Mouse (Mus musculus): ENCODE results near the gene Trub2. TPM values are rescaled to one million over a fixed set of nuclear protein-coding genes. Genes with fewer than 3 reads are reported as not detected.

The Trub2 gene
- polyA plus RNA-seq, 1 experiment from 2014 or later = 21.0 TPM

DNA sequence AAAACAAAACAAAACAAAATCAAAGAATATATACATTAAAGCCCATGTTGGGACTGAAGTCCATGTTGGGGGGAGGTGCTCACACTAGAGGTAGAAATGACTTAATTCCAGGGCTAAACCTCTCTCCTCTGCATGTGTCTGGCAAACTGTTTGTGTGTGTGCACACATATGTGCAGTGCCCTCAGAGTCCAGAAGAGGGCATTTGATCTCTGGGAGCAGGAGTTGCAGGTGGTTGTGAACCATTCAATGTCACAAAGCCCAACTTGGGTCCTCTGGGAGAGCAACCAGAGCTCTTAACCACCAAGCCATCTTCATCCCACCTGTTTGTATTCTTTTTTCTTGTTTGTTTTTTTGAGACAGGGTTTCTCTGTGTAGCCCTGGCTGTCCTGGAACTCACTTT, 18.1 kb downstream of the Trub2 start:
- Histone ChIP-seq H3K36me3 (no peaks in the 10 kb centered on the region), H3K4me1 (replicated peaks) (peaks cover 6% of the 10 kb centered on the region), H3K27ac (no peak overlapping the region), H3K4me2 (no peak overlapping the region), H3K27me3 (no peaks in the 10 kb centered on the region), H3K9ac (no peak overlapping the region), H3K4me3 (no peak overlapping the region), H3K9me3 (replicated peaks) (no peaks in the 10 kb centered on the region)
- no peak for ATAC-seq (replicated peaks; ENCODE audit: insufficient number of reproducible peaks, insufficient read depth, low FRiP score, low read depth)

- Histone ChIP-seq H3K27ac (no peak overlapping the region), H3K36me3 (no peaks in the 10 kb centered on the region), H3K9ac (no peak overlapping the region), H3K4me1 (replicated peaks) (peaks cover 5% of the 10 kb centered on the region), H3K27me3 (no peaks in the 10 kb centered on the region), H3K4me3 (no peak overlapping the region), H3K4me2 (no peak overlapping the region), H3K9me3 (replicated peaks) (no peaks in the 10 kb centered on the region)
- no peak for ATAC-seq (replicated peaks; ENCODE audit: insufficient number of reproducible peaks, insufficient read depth, low FRiP score, low read depth)
- 54% methylated on average over 9 of the region's 9 CpGs for WGBS
These were observed 19.4 kb downstream of the Trub2 start for GRCm38 (mm10) chr2:29768901-29769300.

GRCm38 (mm10) chr2:29767976-29768709, 20.2 kb downstream of the Trub2 start:
- Histone ChIP-seq H3K27ac (no peak overlapping the region), H3K4me3 (no peak overlapping the region), H3K4me2 (no peak overlapping the region), H3K9me3 (replicated peaks) (no peaks in the 10 kb centered on the region), H3K4me1 (replicated peaks) (no peaks in the 10 kb centered on the region), H3K9ac (no peak overlapping the region), H3K36me3 (no peaks in the 10 kb centered on the region), H3K27me3 (no peaks in the 10 kb centered on the region)
- 57% methylated on average over 11 of the region's 11 CpGs for WGBS
- no peak for ATAC-seq (replicated peaks; ENCODE audit: insufficient number of reproducible peaks, insufficient read depth, low FRiP score, low read depth)

- 5% methylated on average over 1 of the region's 1 CpGs for WGBS
- Histone ChIP-seq H3K4me2 (no peak overlapping the region), H3K4me1 (replicated peaks) (no peaks in the 10 kb centered on the region), H3K27ac (no peak overlapping the region), H3K27me3 (peaks cover 4% of the 10 kb centered on the region; the same call in 1 of the 2 replicates), H3K4me3 (no peak overlapping the region), H3K36me3 (no peaks in the 10 kb centered on the region), H3K9me3 (replicated peaks) (no peaks in the 10 kb centered on the region), H3K9ac (no peak overlapping the region)
- ATAC-seq (replicated peaks; ENCODE audit: insufficient number of reproducible peaks, insufficient read depth, low FRiP score, low read depth) = no peak
These were observed 23.5 kb downstream of the Trub2 start for GRCm38 (mm10) chr2:29764831-29765230.

DNA sequence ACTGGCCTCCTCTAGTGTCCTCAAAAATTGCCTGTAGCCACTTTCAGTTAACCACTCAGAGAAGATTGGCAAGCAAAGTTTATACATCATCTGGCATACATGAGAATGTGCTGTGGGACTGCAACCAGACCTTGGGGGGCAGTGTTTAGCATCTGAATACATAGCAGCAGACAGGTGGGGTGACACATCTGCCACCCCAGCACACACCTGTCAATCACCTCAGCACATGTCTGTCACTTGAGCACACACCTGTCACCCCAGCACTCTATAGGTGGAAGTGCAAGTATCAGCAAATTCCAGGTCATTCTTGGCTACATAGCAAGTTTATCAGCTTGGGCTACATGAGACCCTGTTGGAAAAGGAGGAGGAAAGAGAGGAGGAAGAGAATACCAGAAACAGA, 32.6 kb downstream of the Trub2 start:
- Histone ChIP-seq H3K4me2 (no peak overlapping the region), H3K4me3 (no peak overlapping the region), H3K9me3 (replicated peaks) (no peaks in the 10 kb centered on the region), H3K36me3 (no peaks in the 10 kb centered on the region), H3K4me1 (replicated peaks) (peaks cover 4% of the 10 kb centered on the region), H3K27ac (no peak overlapping the region), H3K27me3 (peaks cover 27% of the 10 kb centered on the region), H3K9ac (no peak overlapping the region)
- ATAC-seq (replicated peaks; ENCODE audit: insufficient number of reproducible peaks, insufficient read depth, low FRiP score, low read depth) = no peak

DNA sequence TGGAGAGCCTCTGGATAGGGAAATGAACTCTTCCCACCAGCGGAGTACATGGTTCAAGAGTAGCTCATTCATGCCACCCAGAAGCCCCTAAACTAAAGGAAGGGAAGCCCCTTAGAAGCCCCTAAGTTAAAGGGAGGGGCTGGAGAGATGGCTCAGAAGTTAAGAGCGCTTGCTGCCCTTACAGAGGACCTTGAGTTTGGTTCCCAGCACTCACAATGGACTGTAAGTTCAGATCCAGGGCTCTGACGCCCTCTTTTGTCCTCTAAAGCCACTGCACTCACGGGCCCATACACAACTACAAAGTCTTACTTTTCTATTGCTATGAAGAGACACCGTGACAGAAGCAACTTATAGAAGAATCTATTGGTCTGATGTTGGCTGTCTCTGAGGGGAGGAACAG, 35.9 kb downstream of the Trub2 start:
- no peak overlapping the region for H3K27ac ChIP-seq
- H3K27me3 ChIP-seq = peaks cover 54% of the 10 kb centered on the region
- H3K4me2 ChIP-seq = no peak overlapping the region
- WGBS = 84% methylated on average over 5 of the region's 5 CpGs
- no peak overlapping the region for H3K4me3 ChIP-seq
- H3K9ac ChIP-seq = no peak overlapping the region
- H3K4me1 ChIP-seq (replicated peaks) = peaks cover 6% of the 10 kb centered on the region
- H3K36me3 ChIP-seq = no peaks in the 10 kb centered on the region
- no peaks in the 10 kb centered on the region for H3K9me3 ChIP-seq (replicated peaks)
- ATAC-seq (replicated peaks; ENCODE audit: insufficient number of reproducible peaks, insufficient read depth, low FRiP score, low read depth) = no peak

DNA sequence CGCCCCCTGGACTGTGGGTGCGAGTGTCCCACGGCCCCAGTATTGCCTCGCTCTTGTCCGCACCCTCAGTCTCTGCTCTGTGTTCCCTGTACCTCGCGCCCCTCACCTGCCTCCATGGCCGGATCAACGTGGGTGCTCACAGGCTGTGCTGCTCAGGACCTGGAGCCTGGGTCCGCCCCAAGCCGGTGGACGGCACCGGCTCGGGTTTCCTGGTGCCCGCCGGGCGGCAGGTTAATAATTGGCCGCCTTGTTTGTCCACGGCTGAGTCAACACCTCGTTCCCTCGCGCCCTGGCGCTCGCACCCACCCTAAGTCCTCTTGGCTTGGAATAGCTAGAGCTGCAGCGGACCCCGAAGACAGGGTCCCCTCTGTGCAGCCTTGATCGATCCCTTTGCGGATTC, 36.8 kb downstream of the Trub2 start, which contains the start of gene Gm13420:
Gene Gm13420, minus strand, starts transcription at position 189 of the 400 bp plus-strand sequence.
- H3K27ac ChIP-seq = no peak within 1 kb of the TSS
- ATAC-seq (replicated peaks; ENCODE audit: insufficient number of reproducible peaks, insufficient read depth, low FRiP score, low read depth) = no peak
- H3K27me3 ChIP-seq = peaks cover 63% of the 10 kb centered on the region
- H3K9me3 ChIP-seq (replicated peaks) = no peaks in the 10 kb centered on the region
- H3K9ac ChIP-seq = no peak within 1 kb of the TSS
- H3K36me3 ChIP-seq = no peaks in the 10 kb centered on the region
- H3K4me3 ChIP-seq = 0 out of 2 replicates have a peak within 1 kb of the TSS, but pooled peaks have one; percentile 1
- WGBS = 5% methylated on average over 28 of the region's 28 CpGs
- peak within 1 kb of the TSS; percentile 37 for H3K4me2 ChIP-seq
- peaks cover 11% of the 10 kb centered on the region for H3K4me1 ChIP-seq (replicated peaks)

DNA sequence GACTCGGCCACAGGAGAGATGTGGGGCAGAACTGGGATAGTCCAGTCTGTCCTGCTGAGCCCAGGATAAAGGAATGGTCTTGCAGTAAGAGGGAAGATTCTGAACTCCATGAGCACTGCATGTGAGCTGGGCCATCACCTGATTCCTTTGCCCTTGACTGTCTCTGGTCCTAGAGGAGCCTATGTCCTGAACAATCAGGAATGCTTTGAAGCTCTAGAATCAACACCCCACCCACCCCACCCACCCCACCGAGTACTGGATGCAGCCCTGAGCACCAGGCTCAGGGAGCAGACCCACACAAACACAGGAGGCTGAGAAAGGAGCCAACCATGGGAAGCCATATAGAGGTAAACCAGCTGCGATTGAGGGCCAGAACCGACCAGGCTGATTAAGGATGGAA, 39.8 kb downstream of the Trub2 start:
- Histone ChIP-seq H3K4me3 (no peak overlapping the region), H3K27ac (no peak overlapping the region), H3K4me1 (replicated peaks) (peaks cover 11% of the 10 kb centered on the region), H3K9ac (no peak overlapping the region), H3K4me2 (no peak overlapping the region), H3K36me3 (no peaks in the 10 kb centered on the region), H3K9me3 (replicated peaks) (no peaks in the 10 kb centered on the region), H3K27me3 (peaks cover 76% of the 10 kb centered on the region)
- 90% methylated on average over 4 of the region's 4 CpGs for WGBS
- ATAC-seq (replicated peaks; ENCODE audit: insufficient number of reproducible peaks, insufficient read depth, low FRiP score, low read depth) = no peak

DNA sequence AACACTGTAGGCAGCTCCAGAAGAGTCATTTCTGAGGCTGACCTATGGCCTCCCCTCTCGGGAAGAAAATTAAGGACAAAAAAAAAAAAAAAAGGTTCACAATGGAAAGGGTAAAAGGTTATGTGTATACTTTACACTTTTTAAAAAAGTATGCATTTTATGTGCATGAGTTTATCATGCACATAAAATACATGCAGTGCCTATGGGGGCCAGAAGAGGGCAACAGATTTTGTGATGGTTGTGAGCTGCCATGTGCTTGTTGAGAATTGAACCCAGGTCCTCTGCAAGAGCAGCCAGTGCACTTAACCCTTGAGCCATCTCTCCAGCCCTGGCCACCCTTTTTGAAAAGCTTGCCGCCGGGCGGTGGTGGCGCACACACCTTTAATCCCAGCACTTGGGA, 40.5 kb downstream of the Trub2 start:
- peaks cover 11% of the 10 kb centered on the region for H3K4me1 ChIP-seq (replicated peaks)
- H3K27ac ChIP-seq = no peak overlapping the region
- 56% methylated on average over 5 of the region's 5 CpGs for WGBS
- peaks cover 70% of the 10 kb centered on the region for H3K27me3 ChIP-seq
- ATAC-seq (replicated peaks; ENCODE audit: insufficient number of reproducible peaks, insufficient read depth, low FRiP score, low read depth) = no peak
- H3K36me3 ChIP-seq = no peaks in the 10 kb centered on the region
- no peaks in the 10 kb centered on the region for H3K9me3 ChIP-seq (replicated peaks)
- no peak overlapping the region for H3K9ac ChIP-seq
- no peak overlapping the region; the same call in 1 of the 2 replicates for H3K4me3 ChIP-seq
- peak overlapping the region; percentile 78 for H3K4me2 ChIP-seq

DNA sequence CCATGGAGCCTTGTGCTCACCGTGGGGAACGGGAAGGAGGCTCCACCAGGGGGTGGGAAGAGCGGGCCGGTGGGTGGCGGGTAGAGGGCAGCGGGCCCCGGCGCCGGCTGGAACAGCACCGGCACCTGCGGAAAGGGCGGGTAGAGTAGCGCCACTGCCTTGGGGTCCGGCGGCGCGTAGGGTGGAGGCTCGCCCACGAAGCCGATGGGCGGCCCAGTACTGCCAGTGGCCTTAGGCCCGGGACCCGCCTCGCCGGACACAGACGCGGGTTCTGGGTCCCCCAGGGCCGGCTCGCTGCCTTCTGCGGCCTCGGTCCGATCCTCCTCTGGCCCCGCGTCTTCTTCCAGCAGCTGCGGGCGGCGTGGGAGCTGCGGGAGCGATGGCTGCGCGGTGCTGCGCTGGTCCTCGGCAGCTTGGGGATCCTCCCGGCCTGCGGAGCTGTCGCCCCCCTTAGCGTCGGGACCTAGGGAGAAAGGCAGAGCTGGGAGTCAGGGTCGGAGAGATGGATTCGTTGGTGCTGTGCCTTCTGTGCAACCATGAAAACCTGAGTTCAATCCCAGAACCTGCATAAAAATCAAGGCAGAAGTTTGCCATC, 41.0 kb downstream of the Trub2 start:
- H3K27ac ChIP-seq = no peak overlapping the region
- H3K4me2 ChIP-seq = peak overlapping the region; percentile 78
- ATAC-seq (replicated peaks; ENCODE audit: insufficient number of reproducible peaks, insufficient read depth, low FRiP score, low read depth) = no peak
- H3K9ac ChIP-seq = peak overlapping the region; percentile 45
- peaks cover 64% of the 10 kb centered on the region for H3K27me3 ChIP-seq
- WGBS = 3% methylated on average over 50 of the region's 50 CpGs
- no peaks in the 10 kb centered on the region for H3K36me3 ChIP-seq
- H3K4me1 ChIP-seq (replicated peaks) = peaks cover 11% of the 10 kb centered on the region
- H3K9me3 ChIP-seq (replicated peaks) = no peaks in the 10 kb centered on the region
- H3K4me3 ChIP-seq = peak overlapping the region; percentile 45

DNA sequence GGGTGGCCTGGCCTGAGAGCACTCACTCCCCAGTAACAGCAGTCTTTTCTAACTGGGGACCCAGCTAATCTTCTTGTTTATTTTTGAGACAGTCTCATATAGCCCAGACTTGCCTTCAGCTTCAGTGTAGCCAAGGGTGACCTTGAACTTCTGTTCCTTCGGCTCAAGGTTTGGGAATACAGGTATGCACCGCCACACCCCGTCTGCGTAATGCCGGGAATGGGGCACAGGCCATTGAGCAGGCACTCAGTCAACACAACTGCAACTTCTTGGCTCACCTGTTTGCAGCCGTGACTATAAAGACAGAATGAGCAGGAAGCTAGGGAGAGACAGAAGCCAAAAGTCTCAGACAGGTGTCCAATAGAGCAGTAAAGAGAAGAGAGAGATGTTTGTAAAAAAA, 44.0 kb downstream of the Trub2 start:
- no peak for ATAC-seq (replicated peaks; ENCODE audit: insufficient number of reproducible peaks, insufficient read depth, low FRiP score, low read depth)
- Histone ChIP-seq H3K4me2 (no peak overlapping the region), H3K9ac (no peak overlapping the region), H3K27me3 (peaks cover 39% of the 10 kb centered on the region), H3K36me3 (peaks cover 8% of the 10 kb centered on the region; the same call in 1 of the 2 replicates), H3K27ac (no peak overlapping the region), H3K4me1 (replicated peaks) (peaks cover 8% of the 10 kb centered on the region), H3K9me3 (replicated peaks) (no peaks in the 10 kb centered on the region), H3K4me3 (no peak overlapping the region)
- 87% methylated on average over 6 of the region's 6 CpGs for WGBS

- H3K27me3 ChIP-seq = peaks cover 10% of the 10 kb centered on the region
- 87% methylated on average over 6 of the region's 6 CpGs for WGBS
- no peak overlapping the region for H3K9ac ChIP-seq
- H3K4me1 ChIP-seq (replicated peaks) = peaks cover 7% of the 10 kb centered on the region
- ATAC-seq (replicated peaks; ENCODE audit: insufficient number of reproducible peaks, insufficient read depth, low FRiP score, low read depth) = no peak
- H3K4me3 ChIP-seq = no peak overlapping the region
- no peak overlapping the region for H3K4me2 ChIP-seq
- H3K9me3 ChIP-seq (replicated peaks) = no peaks in the 10 kb centered on the region
- peaks cover 29% of the 10 kb centered on the region for H3K36me3 ChIP-seq
- no peak overlapping the region for H3K27ac ChIP-seq
These were observed 47.1 kb downstream of the Trub2 start for GRCm38 (mm10) chr2:29741207-29741606.

Data from heart, embryonic 15.5 days (tissue).